In the genomic region with DNA sequence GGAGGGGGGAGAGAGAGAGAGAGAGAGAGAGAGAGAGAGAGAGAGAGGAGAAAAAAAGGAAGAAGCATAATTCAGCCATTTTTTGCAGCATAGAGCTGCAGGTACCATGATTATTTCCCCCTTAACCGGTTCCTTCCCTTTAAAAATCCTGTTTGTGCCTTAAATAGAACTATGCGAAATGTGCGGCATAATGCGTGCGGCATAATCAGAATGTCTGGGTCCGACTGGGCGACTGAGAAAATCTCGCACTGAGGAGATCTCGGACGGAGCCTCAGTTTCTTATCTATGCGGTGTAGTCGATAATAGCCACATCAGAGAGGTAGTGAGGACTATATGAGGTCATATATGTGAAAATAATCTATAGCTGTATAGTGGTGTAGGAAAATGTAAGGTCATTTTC, we compare ENCODE assay signal across 8 mouse cellular contexts. TPM values are rescaled to one million over a fixed set of nuclear protein-coding genes. Genes with fewer than 3 reads are reported as not detected.
DNase-seq lines count a peak whose midpoint lies in the region; ATAC-seq and TF ChIP-seq lines count a peak whose summit lies in the region.

No protein-coding gene starts in this region.

- no peak for TF ChIP-seq POLR2A in MEL (IDR thresholded peaks at IDR 0.05; ENCODE audit: control insufficient read depth in 1 of 2, insufficient read depth in 1 of 2, low read depth in 1 of 2, low read length in 2 of 2, poor library complexity in 1 of 2)

- H3K27ac ChIP-seq in kidney, embryonic 14.5 days (ENCODE audit: low read depth, low read length): no peak overlapping the region
- H3K27ac ChIP-seq in MEL (ENCODE audit: control insufficient read depth, low read depth, low read length): peak overlapping the region; percentile 76
- no peak overlapping the region for H3K27ac ChIP-seq in forebrain, embryonic 16.5 days (ENCODE audit: low read length)
- no peak overlapping the region for H3K27ac ChIP-seq in liver, embryonic 15.5 days (replicated peaks)

- peak overlapping the region; percentile 72; the same call in 1 of the 2 replicates for H3K9ac ChIP-seq in kidney, embryonic 14.5 days (ENCODE audit: low read depth, low read length)
- peak overlapping the region; percentile 94 for H3K9ac ChIP-seq in MEL (ENCODE audit: control insufficient read depth, low read depth, low read length, poor library complexity, severe bottlenecking)
- H3K9ac ChIP-seq in forebrain, embryonic 16.5 days (replicated peaks; ENCODE audit: low read depth, low read length): peak overlapping the region; percentile 50
- peak overlapping the region; percentile 75; the same call in 1 of the 2 replicates for H3K9ac ChIP-seq in liver, embryonic 15.5 days

- H3K27me3 ChIP-seq in kidney, embryonic 14.5 days (ENCODE audit: control insufficient read depth, insufficient read depth, low read length): peaks cover 8% of the 10 kb centered on the region
- no peaks in the 10 kb centered on the region for H3K27me3 ChIP-seq in MEL (ENCODE audit: control insufficient read depth in 1 of 2, insufficient read depth in 2 of 2, low read length in 2 of 2)
- H3K27me3 ChIP-seq in forebrain, embryonic 16.5 days (replicated peaks; ENCODE audit: control insufficient read depth, insufficient read depth, low read length): peaks cover 36% of the 10 kb centered on the region
- peaks cover 36% of the 10 kb centered on the region for H3K27me3 ChIP-seq in liver, embryonic 15.5 days

- peak overlapping the region; percentile 64 for H3K4me3 ChIP-seq in kidney, embryonic 14.5 days (ENCODE audit: low read length)
- H3K4me3 ChIP-seq in MEL (ENCODE audit: control insufficient read depth in 1 of 2, insufficient read depth in 1 of 2, low read depth in 2 of 2, low read length in 2 of 2): peak overlapping the region; percentile 82 to 95
- H3K4me3 ChIP-seq in forebrain, embryonic 16.5 days (replicated peaks; ENCODE audit: low read length): peak overlapping the region; percentile 68
- H3K4me3 ChIP-seq in liver, embryonic 15.5 days (replicated peaks): peak overlapping the region; percentile 74

- ATAC-seq in kidney, embryonic 14.5 days (ENCODE audit: low FRiP score, low TSS enrichment): no peak
- no peak for ATAC-seq in forebrain, embryonic 16.5 days
- no peak for ATAC-seq in liver, embryonic 15.5 days (ENCODE audit: insufficient read depth)

- TF ChIP-seq EP300 in MEL (IDR thresholded peaks at IDR 0.05; ENCODE audit: low read depth in 1 of 2, low read length in 2 of 2): no peak

- 30% methylated on average over 12 of the region's 12 CpGs for WGBS in kidney, embryonic 14.5 days
- 19% methylated on average over 12 of the region's 12 CpGs for WGBS in forebrain, embryonic 16.5 days
- WGBS in liver, embryonic 15.5 days (ENCODE audit: insufficient replicate concordance): 19% methylated on average over 12 of the region's 12 CpGs

- H3K9me3 ChIP-seq in kidney, embryonic 14.5 days (ENCODE audit: control insufficient read depth, low read length): no peaks in the 10 kb centered on the region
- no peaks in the 10 kb centered on the region for H3K9me3 ChIP-seq in MEL (replicated peaks; ENCODE audit: insufficient read depth, low read length)
- H3K9me3 ChIP-seq in forebrain, embryonic 16.5 days (ENCODE audit: control insufficient read depth, low read length): no peaks in the 10 kb centered on the region
- no peaks in the 10 kb centered on the region for H3K9me3 ChIP-seq in liver, embryonic 15.5 days (replicated peaks)

- H3K79me2 ChIP-seq in MEL (ENCODE audit: control insufficient read depth, insufficient read depth, low read length, poor library complexity): peaks cover 10% of the 10 kb centered on the region

- H3K4me1 ChIP-seq in kidney, embryonic 14.5 days (ENCODE audit: control insufficient read depth, insufficient read depth, low read length): no peaks in the 10 kb centered on the region
- H3K4me1 ChIP-seq in MEL (ENCODE audit: control insufficient read depth in 1 of 2, insufficient read depth in 2 of 2, low read length in 2 of 2): peaks cover 0 to 14% of the 10 kb centered on the region in 2 experiments; a peak in 2 of 4 replicates
- no peaks in the 10 kb centered on the region for H3K4me1 ChIP-seq in forebrain, embryonic 16.5 days (replicated peaks; ENCODE audit: control insufficient read depth, insufficient read depth, low read length)
- 0 out of 2 replicates have a peak, but pooled peaks cover 5% of the 10 kb centered on the region for H3K4me1 ChIP-seq in liver, embryonic 15.5 days (replicated peaks)

- H3K36me3 ChIP-seq in kidney, embryonic 14.5 days (ENCODE audit: control insufficient read depth, insufficient read depth, low read length): no peaks in the 10 kb centered on the region
- H3K36me3 ChIP-seq in MEL (ENCODE audit: control insufficient read depth in 1 of 2, insufficient read depth in 2 of 2, low read length in 2 of 2): peaks cover 0 to 8% of the 10 kb centered on the region in 2 experiments; a peak in 2 of 4 replicates
- no peaks in the 10 kb centered on the region for H3K36me3 ChIP-seq in forebrain, embryonic 16.5 days (ENCODE audit: control insufficient read depth, insufficient read depth)
- H3K36me3 ChIP-seq in liver, embryonic 15.5 days (replicated peaks): no peaks in the 10 kb centered on the region

- peak overlapping the region; percentile 41 for H3K4me2 ChIP-seq in kidney, embryonic 14.5 days (replicated peaks; ENCODE audit: low read depth, low read length)
- peak overlapping the region; percentile 51 for H3K4me2 ChIP-seq in forebrain, embryonic 16.5 days (ENCODE audit: low read length)
- H3K4me2 ChIP-seq in liver, embryonic 15.5 days: peak overlapping the region; percentile 79

- TF ChIP-seq CTCF in MEL (IDR thresholded peaks at IDR 0.05 in 2 of 3, conservative IDR thresholded peaks at IDR 0.05 in 1 of 3; ENCODE audit: control insufficient read depth in 1 of 3, insufficient read depth in 1 of 3, low read depth in 2 of 3, low read length in 3 of 3, poor library complexity in 1 of 3, severe bottlenecking in 1 of 3): no peak

- no peak for TF ChIP-seq RAD21 in MEL (IDR thresholded peaks at IDR 0.05; ENCODE audit: low read depth, low read length)

- DNase-seq in kidney, adult 11 months: no peak
- DNase-seq in MEL (ENCODE audit: low read depth, low spot score): peak; percentile 60
- no peak for DNase-seq in adrenal gland, postnatal 36 days
- DNase-seq in lung, postnatal 4 days: no peak
- no peak for DNase-seq in right cerebral cortex, postnatal 25 days

TF ChIP-seq in MEL, 35 proteins besides CTCF, POLR2A, EP300 and RAD21:
- TF ChIP-seq MAZ (IDR thresholded peaks at IDR 0.05; ENCODE audit: low read depth, low read length) (no peak), NRF1 (IDR thresholded peaks at IDR 0.05; ENCODE audit: insufficient read depth, low read depth, low read length, poor library complexity, severe bottlenecking) (no peak), GATA1 (IDR thresholded peaks at IDR 0.05; ENCODE audit: low read depth, low read length) (peak; percentile 71), ZNF384 (IDR thresholded peaks at IDR 0.05; ENCODE audit: low read depth, low read length) (no peak)
TF ChIP-seq in MEL: peak in this region for 1.

RNA-seq across cellular contexts. Expression of a gene that starts 1.2 kb away (rescaled TPM):
- polyA plus RNA-seq in kidney, embryonic 14.5 days (2014; fragmentation: Nextera tagmentation; extraction: Ambion mirVana): 8.6 and 13.5 TPM in 2 replicates
- total RNA-seq in MEL (2012; rRNA removed): 8.6 and 9.6 TPM in 2 replicates
- 10 to 100 TPM in 1 of 2 experiments, not detected in 1; 15.5 TPM for polyA plus RNA-seq in MEL (2012; ENCODE audit: insufficient read depth in 1 of 2, insufficient read length in 2 of 2, low read depth in 1 of 2, low replicate concordance in 2 of 2, missing spikeins in 1 of 2)
- 10.0 TPM in 2 replicates for polyA plus RNA-seq in forebrain, embryonic 16.5 days (2015; fragmentation: Nextera tagmentation; extraction: Ambion mirVana)
- polyA plus RNA-seq in liver, embryonic 15.5 days (2015; fragmentation: Nextera tagmentation; extraction: Ambion mirVana): 3.2 TPM in 2 replicates
- total RNA-seq in adrenal gland, postnatal 36 days (2021): 10 to 100 TPM; 19.0 to 20.4 TPM

RNA-seq across cellular contexts. Expression of a gene that starts 22.9 kb away (rescaled TPM):
- 78.6 and 84.2 TPM in 2 replicates for polyA plus RNA-seq in kidney, embryonic 14.5 days (2014; fragmentation: Nextera tagmentation; extraction: Ambion mirVana)
- 183 and 197 TPM in 2 replicates for total RNA-seq in MEL (2012; rRNA removed)
- 100 to 1,000 TPM; 226 to 551 TPM for polyA plus RNA-seq in MEL (2012; ENCODE audit: insufficient read depth in 1 of 2, insufficient read length in 2 of 2, low read depth in 1 of 2, low replicate concordance in 2 of 2, missing spikeins in 1 of 2)
- polyA plus RNA-seq in forebrain, embryonic 16.5 days (2015; fragmentation: Nextera tagmentation; extraction: Ambion mirVana): 106 and 121 TPM in 2 replicates
- polyA plus RNA-seq in liver, embryonic 15.5 days (2015; fragmentation: Nextera tagmentation; extraction: Ambion mirVana): 37.2 and 37.4 TPM in 2 replicates
- 100 to 1,000 TPM; 154 to 213 TPM for total RNA-seq in adrenal gland, postnatal 36 days (2021)
